Mouse (Mus musculus) heart, embryonic 16.5 days (tissue): ENCODE measurements around the gene Cfap65. TPM values are rescaled to one million over a fixed set of nuclear protein-coding genes. Genes with fewer than 3 reads are reported as not detected.

Experiments used
- ATAC-seq: fragments of 200-750 bp; cut with Nextera tagmentation; replicated peaks from 2 replicates; pipeline ENCODE4 v1.8.0; 2017; ENCODE audit warnings: moderate number of reproducible peaks; ENCODE audit not compliant: insufficient read depth, low FRiP score; ENCODE audit errors: extremely low read depth
- H3K27ac ChIP-seq: fragments of 300-500 bp; sonication (generic); 2 replicates; pipeline ENCODE4 v1.5.1; 2014; ENCODE audit warnings: mild to moderate bottlenecking, low read length, control low read depth, moderate library complexity
- H3K27me3 ChIP-seq: fragments of 300-500 bp; sonication (generic); 2 replicates; pipeline ENCODE4 v1.6.1; 2014; ENCODE audit warnings: low read length, mixed read lengths; ENCODE audit not compliant: control insufficient read depth, insufficient read depth
- H3K36me3 ChIP-seq: fragments of 300-500 bp; sonication (generic); 2 replicates; pipeline ENCODE4 v1.6.1; 2014; ENCODE audit not compliant: control insufficient read depth, insufficient read depth
- H3K4me1 ChIP-seq: fragments of 300-500 bp; sonication (generic); 2 replicates; pipeline ENCODE4 v1.6.1; 2014; ENCODE audit warnings: low read length, mixed read lengths; ENCODE audit not compliant: control insufficient read depth, insufficient read depth
- H3K4me2 ChIP-seq: fragments of 300-500 bp; sonication (generic); 2 replicates; pipeline ENCODE4 v1.6.1; 2014; ENCODE audit warnings: low read depth, mild to moderate bottlenecking, control low read depth, low read length
- H3K4me3 ChIP-seq: fragments of 300-500 bp; sonication (generic); 2 replicates; pipeline ENCODE4 v1.5.1; 2014; ENCODE audit warnings: mild to moderate bottlenecking, control low read depth, low read length
- H3K9ac ChIP-seq: fragments of 300-500 bp; sonication (generic); 2 replicates; pipeline ENCODE4 v1.6.1; 2014; ENCODE audit warnings: low read length, control low read depth
- H3K9me3 ChIP-seq: fragments of 300-500 bp; sonication (generic); replicated peaks from 2 replicates; pipeline ENCODE4 v1.6.1; 2016; ENCODE audit warnings: low read length; ENCODE audit not compliant: control insufficient read depth
- WGBS: fragments of 180-500 bp; shearing (Covaris S2); extraction: QIAGEN DNeasy Blood & Tissue Kit; methylation state at CpG from one replicate; pipeline ENCODE4 v1.1.7; 2014; 5-methylcytosine and 5-hydroxymethylcytosine counted together
- polyA plus RNA-seq: library from polyadenylated mRNA; unstranded; fragments of >200 nt; fragmentation: Nextera tagmentation; extraction: Ambion mirVana; gene quantifications from 2 replicates; pipeline ENCODE4 v1.2.1, GENCODE M21; 2015

The Cfap65 gene
- polyA plus RNA-seq, 1 experiment from 2014 or later, result 0.18 TPM

DNA sequence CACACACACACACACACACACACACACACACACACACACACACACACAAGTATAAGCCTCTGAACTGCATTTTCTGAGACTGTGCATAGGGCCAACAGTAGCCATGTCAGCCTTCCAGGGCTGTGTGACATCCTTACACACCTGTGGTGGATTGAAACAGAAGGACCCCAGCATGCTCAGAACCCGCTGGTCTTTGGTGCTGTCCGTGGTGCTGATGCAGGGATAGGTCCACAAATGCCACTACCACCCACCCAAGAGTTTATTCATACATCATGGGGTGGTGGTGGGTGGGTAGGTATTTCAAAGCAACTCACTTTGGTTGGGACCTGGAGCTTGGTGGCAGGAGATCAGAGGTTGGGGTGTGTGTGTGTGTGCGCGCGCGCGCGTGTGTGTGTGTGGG, 43.9 kb downstream of the Cfap65 start:
- Histone ChIP-seq H3K36me3 (no peaks in the 10 kb centered on the region), H3K9ac (no peak overlapping the region), H3K9me3 (no peaks in the 10 kb centered on the region), H3K4me2 (no peak overlapping the region), H3K4me1 (peaks cover 3% of the 10 kb centered on the region; the same call in 1 of the 2 replicates), H3K4me3 (no peak overlapping the region), H3K27ac (no peak overlapping the region), H3K27me3 (peaks cover 88% of the 10 kb centered on the region)
- ATAC-seq, result no peak
- 6% methylated on average over 7 of the region's 8 CpGs for WGBS

DNA sequence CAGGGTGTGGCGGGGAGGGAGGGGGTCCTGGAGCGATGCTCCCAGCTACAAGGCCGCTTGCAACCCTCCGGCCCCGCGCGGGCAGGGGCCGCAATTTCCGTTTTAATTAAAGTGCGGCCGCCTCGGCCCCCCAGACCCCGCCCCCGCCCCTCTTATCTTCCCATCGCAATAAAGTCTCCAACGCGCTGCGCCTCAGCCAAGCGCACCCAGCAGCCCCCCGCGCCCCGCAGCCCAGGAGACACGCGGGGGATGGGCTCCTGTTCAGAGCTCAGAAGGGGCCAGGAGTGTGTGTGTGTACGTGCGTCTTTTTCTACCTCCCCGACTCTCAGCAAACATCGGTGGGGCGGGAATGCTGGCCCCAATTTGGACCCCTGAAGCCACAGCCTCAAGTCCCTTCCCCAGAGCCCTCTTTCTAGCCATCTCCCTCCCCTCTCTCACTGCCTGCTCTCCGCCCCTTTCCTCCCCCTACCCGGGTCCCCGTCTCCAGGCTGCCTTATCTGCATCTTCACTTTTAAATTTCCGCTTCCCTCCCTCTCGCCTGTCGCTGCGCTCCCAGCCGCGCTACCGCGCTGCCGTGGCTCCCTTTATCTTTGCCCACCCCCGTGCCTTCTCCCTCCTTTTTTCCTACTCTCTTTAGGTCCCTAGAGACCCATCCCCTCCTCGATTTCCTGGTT, 49.9 kb downstream of the Cfap65 start, which contains the start of gene Fev:
Gene Fev (minus strand): TSS at position 51 of the 674 bp plus-strand sequence.
- Histone ChIP-seq H3K4me3 (peak within 1 kb of the TSS; percentile 38), H3K27ac (no peak within 1 kb of the TSS), H3K4me2 (peak within 1 kb of the TSS; percentile 62), H3K27me3 (peaks cover 88% of the 10 kb centered on the region), H3K4me1 (peaks cover 15% of the 10 kb centered on the region), H3K36me3 (no peaks in the 10 kb centered on the region), H3K9ac (no peak within 1 kb of the TSS), H3K9me3 (no peaks in the 10 kb centered on the region)
- ATAC-seq, result peak; percentile 65
- under 1% methylated on average over 42 of the region's 43 CpGs for WGBS

DNA sequence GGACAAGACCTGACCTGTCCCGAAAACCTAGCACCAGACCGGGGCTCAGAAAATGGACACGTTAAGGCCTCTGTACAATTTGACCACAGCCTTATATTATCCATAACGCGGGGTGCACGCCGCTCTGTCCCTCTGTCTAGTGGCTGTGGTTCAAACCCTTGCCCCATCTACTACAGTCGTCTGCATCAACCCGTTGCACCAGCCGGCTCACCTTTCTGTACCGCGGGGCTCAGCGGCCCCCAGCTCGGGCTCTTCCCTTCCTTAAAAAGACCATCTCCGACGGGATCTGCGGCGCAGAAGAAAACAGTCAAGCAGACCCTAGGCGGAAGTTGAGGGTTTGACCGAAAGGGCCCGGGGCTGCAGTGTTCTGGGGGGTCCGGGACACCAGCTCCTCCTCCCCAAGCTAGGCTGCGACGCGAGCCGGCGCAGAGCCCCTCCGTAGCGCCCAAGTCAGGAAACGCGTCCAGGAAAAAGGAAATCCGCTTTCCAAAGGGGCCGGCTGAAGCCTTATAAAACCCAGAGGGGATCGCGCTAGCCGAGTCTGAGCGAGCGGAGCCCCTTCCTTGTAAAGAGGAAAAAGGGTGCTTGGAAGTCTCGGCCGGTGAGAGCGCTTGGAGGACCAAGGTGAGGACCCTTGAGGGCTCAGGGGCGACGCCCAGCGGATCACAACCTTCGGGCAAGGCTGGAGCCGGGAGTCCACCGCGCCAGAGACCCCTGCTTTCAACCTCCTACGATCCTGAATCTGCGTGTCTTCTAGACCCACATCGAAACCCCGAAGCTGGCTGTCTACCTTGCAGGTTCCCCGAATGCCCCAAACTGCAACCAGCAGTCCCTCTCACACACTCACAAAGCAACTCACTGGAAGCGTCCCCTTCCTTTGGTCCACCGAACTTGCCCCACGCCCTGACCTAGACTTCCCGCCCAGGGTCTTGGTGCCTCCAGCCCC, 50.9 kb downstream of the Cfap65 start:
- H3K4me3 ChIP-seq, result peak overlapping the region; percentile 38
- H3K4me1 ChIP-seq, result peaks cover 15% of the 10 kb centered on the region
- H3K9ac ChIP-seq, result no peak overlapping the region
- H3K27ac ChIP-seq, result no peak overlapping the region
- no peaks in the 10 kb centered on the region for H3K36me3 ChIP-seq
- H3K27me3 ChIP-seq, result peaks cover 80% of the 10 kb centered on the region
- no peak for ATAC-seq
- H3K9me3 ChIP-seq, result no peaks in the 10 kb centered on the region
- WGBS, result 1% methylated on average over 57 of the region's 57 CpGs
- H3K4me2 ChIP-seq, result peak overlapping the region; percentile 62

DNA sequence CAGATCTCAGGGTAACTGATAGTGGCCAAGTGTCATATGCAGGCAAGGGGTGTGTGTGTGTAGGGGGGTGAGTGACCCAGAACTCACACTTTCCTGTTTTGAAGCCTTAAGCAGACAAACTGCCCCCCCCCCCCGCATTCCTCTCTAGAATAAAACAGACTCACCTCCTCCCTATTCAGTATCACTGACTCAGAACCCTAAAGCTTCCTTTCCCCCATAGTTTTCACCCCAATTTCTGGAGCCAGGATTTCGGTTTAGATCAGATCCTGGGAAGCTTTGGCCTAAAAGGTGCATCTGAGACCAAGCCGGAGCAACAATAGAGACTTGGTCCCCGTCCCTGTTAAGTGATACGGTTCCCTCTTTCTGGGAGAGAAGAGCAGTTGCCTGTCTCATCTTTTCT, 52.0 kb downstream of the Cfap65 start:
- WGBS, result 11% methylated on average over 5 of the region's 5 CpGs
- no peak overlapping the region for H3K9ac ChIP-seq
- no peak overlapping the region for H3K4me2 ChIP-seq
- no peak overlapping the region for H3K27ac ChIP-seq
- H3K4me3 ChIP-seq, result no peak overlapping the region
- peaks cover 15% of the 10 kb centered on the region for H3K4me1 ChIP-seq
- H3K36me3 ChIP-seq, result no peaks in the 10 kb centered on the region
- ATAC-seq, result no peak
- H3K27me3 ChIP-seq, result peaks cover 83% of the 10 kb centered on the region
- no peaks in the 10 kb centered on the region for H3K9me3 ChIP-seq

DNA sequence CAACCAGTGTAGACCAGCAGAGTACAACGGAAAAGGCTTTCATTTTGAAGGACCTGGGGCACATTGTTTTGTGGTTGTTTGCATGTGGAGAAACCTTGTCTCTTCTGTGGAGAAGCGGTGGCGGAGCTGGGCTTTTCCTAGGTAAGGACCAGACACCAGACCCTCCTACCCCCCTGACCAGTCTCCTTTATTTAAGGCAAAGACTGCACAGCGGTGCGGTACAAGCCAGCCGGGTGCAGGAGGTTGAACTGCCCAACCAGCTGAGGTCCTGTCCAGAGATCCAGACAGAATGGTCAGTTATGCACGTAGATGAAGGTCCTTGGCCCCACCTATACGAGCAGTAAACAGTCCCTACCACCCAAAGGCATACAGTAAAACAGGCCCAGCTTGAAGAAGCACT, 52.6 kb downstream of the Cfap65 start:
- WGBS, result 9% methylated on average over 8 of the region's 8 CpGs
- peak overlapping the region; percentile 51 for H3K4me3 ChIP-seq
- peak overlapping the region; percentile 70 for H3K4me2 ChIP-seq
- no peak overlapping the region for H3K27ac ChIP-seq
- ATAC-seq, result no peak
- H3K27me3 ChIP-seq, result peaks cover 78% of the 10 kb centered on the region
- H3K9me3 ChIP-seq, result no peaks in the 10 kb centered on the region
- no peaks in the 10 kb centered on the region for H3K36me3 ChIP-seq
- no peak overlapping the region for H3K9ac ChIP-seq
- H3K4me1 ChIP-seq, result peaks cover 15% of the 10 kb centered on the region

DNA sequence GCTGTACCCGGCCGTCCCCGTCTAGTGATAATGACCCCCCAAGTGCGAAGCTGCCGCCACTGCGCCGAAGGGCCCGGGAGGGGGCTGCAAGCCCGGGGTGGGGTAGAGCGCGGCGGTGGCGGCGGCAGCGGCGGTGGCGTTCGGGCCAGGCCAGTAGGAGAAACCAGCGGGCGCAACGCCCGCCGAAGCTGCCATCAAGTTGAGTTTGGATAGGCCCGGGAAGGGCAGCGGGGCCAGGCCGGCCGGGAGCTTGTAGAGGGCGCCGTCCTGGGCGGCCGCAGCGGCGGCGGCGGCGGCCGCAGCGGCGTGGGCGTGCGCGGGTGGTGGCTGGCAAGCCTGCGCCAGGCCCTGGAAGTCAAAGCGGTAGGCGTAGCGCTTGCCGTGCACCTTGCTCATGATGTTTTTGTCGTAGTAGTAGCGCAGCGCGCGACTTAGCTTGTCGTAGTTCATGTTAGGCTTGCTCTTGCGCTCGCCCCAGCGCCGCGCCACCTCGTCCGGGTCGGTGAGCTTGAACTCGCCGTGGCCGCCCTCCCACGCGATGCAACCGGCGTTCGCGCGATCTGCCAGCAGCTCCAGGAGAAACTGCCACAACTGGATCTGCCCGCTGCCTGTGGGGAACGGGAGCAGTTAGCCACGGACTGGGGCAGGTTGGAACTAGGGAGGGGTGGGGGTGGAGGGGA, 53.2 kb downstream of the Cfap65 start:
- H3K36me3 ChIP-seq, result no peaks in the 10 kb centered on the region
- no peaks in the 10 kb centered on the region for H3K9me3 ChIP-seq
- peak overlapping the region; percentile 51 for H3K4me3 ChIP-seq
- WGBS, result under 1% methylated on average over 60 of the region's 74 CpGs
- H3K4me2 ChIP-seq, result peak overlapping the region; percentile 70
- H3K27ac ChIP-seq, result no peak overlapping the region
- 0 out of 2 replicates have a peak overlapping the region, but pooled peaks have one; percentile 15 for H3K9ac ChIP-seq
- H3K27me3 ChIP-seq, result peaks cover 73% of the 10 kb centered on the region
- H3K4me1 ChIP-seq, result peaks cover 15% of the 10 kb centered on the region
- ATAC-seq, result no peak

DNA sequence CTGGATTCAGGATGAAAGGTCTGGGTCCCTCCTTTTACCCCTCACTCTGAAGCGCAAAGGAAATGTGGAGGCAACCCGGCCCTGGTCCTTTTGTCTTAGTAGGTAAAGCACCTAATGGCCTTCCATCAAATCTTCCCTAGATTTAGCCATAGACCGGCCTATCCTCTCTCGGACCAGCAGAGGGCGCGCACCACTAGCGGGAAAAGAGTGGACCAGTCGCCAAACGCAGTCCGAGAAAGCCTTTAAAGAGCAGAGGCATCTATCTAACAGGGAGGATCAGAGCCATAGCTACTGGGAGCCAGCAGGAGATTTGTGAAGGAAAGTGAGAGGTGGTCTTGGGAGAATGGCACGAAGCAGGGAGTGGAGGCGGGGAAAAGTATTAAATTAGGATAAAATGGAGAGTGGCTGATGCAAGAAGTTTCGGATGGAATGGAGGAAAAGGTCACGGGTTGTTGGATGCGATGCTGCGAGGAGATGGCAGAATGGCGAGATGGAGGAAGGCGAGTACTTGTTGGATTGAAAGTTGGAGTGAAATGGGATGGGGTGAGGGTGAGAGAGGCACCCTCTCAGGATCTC, 54.5 kb downstream of the Cfap65 start:
- Histone ChIP-seq H3K4me3 (0 out of 2 replicates have a peak overlapping the region, but pooled peaks have one; percentile 11), H3K9ac (no peak overlapping the region), H3K9me3 (no peaks in the 10 kb centered on the region), H3K36me3 (no peaks in the 10 kb centered on the region), H3K4me2 (0 out of 2 replicates have a peak overlapping the region, but pooled peaks have one; percentile 14), H3K27me3 (peaks cover 60% of the 10 kb centered on the region), H3K27ac (no peak overlapping the region), H3K4me1 (peaks cover 15% of the 10 kb centered on the region)
- no peak for ATAC-seq
- WGBS, result 4% methylated on average over 18 of the region's 18 CpGs

DNA sequence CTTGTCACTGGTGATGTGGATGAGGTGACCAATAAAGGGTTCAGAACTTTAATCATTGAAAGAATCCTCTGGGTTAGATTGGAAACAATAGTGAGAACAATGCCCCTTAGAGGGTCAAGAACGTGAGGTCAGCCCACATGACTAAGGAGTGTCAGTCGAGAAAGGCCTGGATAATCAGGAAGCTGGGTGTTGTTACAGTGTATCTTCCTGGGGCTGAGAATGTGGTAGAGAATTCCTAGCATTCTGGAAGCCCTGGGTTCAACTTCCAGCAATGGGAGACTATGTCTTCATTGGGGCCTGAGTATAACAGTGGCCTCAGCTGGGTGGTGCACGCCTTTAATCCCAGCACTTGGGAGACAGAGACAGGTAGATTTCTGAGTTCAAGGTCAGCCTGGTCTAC, 58.2 kb downstream of the Cfap65 start:
- H3K4me3 ChIP-seq, result no peak overlapping the region
- no peaks in the 10 kb centered on the region for H3K36me3 ChIP-seq
- H3K9ac ChIP-seq, result no peak overlapping the region
- H3K27ac ChIP-seq, result no peak overlapping the region
- ATAC-seq, result no peak
- no peaks in the 10 kb centered on the region for H3K9me3 ChIP-seq
- H3K4me1 ChIP-seq, result peaks cover 4% of the 10 kb centered on the region
- WGBS, result 42% methylated on average over 3 of the region's 3 CpGs
- peaks cover 31% of the 10 kb centered on the region for H3K27me3 ChIP-seq
- no peak overlapping the region for H3K4me2 ChIP-seq
